Mouse (Mus musculus) stomach, postnatal 0 days (tissue): ENCODE data around the gene Tpi1. TPM values are rescaled to one million over a fixed set of nuclear protein-coding genes. Genes with fewer than 3 reads are reported as not detected.
A peak's percentile ranks its signal among the peaks of the same experiment; 100 is the strongest.

Source experiments
- ATAC-seq: fragments of 200-750 bp; cut with Nextera tagmentation; 2 replicates; pipeline ENCODE4 v1.8.0; 2017; ENCODE audit not compliant: low FRiP score, low TSS enrichment
- DNase-seq: peaks from one replicate; pipeline ENCODE4 v3.0.0-alpha.2; 2016; ENCODE audit warnings: low spot score
- H3K27ac ChIP-seq: fragments of 300-500 bp; sonication (generic); replicated peaks from 2 replicates; pipeline ENCODE4 v1.5.1; 2014; ENCODE audit warnings: mild to moderate bottlenecking, control low read depth
- H3K27me3 ChIP-seq: fragments of 300-500 bp; sonication (generic); 2 replicates; pipeline ENCODE4 v1.6.1; 2014; ENCODE audit warnings: low read length; ENCODE audit not compliant: control insufficient read depth, insufficient read depth
- H3K36me3 ChIP-seq: fragments of 300-500 bp; sonication (generic); 2 replicates; pipeline ENCODE4 v1.6.1; 2014; ENCODE audit warnings: low read length, mixed read lengths; ENCODE audit not compliant: control insufficient read depth, insufficient read depth
- H3K4me1 ChIP-seq: fragments of 300-500 bp; sonication (generic); replicated peaks from 2 replicates; pipeline ENCODE4 v1.6.1; 2014; ENCODE audit warnings: antibody characterized with exemption; ENCODE audit not compliant: control insufficient read depth, insufficient read depth
- H3K4me2 ChIP-seq: fragments of 300-500 bp; sonication (generic); replicated peaks from 2 replicates; pipeline ENCODE4 v1.6.1; 2014; ENCODE audit warnings: low read depth, mild to moderate bottlenecking, control low read depth, moderate library complexity
- H3K4me3 ChIP-seq: fragments of 300-500 bp; sonication (generic); 2 replicates; pipeline ENCODE4 v1.5.1; 2014; ENCODE audit warnings: low read depth, low read length, control low read depth
- H3K9ac ChIP-seq: fragments of 300-500 bp; sonication (generic); 2 replicates; pipeline ENCODE4 v1.6.1; 2014; ENCODE audit warnings: mild to moderate bottlenecking, low read length, control low read depth, mixed read lengths
- H3K9me3 ChIP-seq: fragments of 300-500 bp; sonication (generic); 2 replicates; pipeline ENCODE4 v1.6.1; 2016; ENCODE audit warnings: low read length; ENCODE audit not compliant: control insufficient read depth
- CTCF ChIP-seq: IDR thresholded peaks from 2 replicates; pipeline ENCODE4 v1.5.1; 2016; ENCODE audit warnings: antibody characterized with exemption, low read depth, mild to moderate bottlenecking, moderate library complexity
- EP300 ChIP-seq: optimal IDR thresholded peaks from 2 replicates; pipeline ENCODE3; 2016; ENCODE audit warnings: antibody characterized with exemption
- WGBS: fragments of 180-500 bp; shearing (Covaris S2); extraction: QIAGEN DNeasy Blood & Tissue Kit; methylation state at CpG from one replicate; pipeline ENCODE4 v1.1.7; 2014; 5-methylcytosine and 5-hydroxymethylcytosine counted together
- polyA plus RNA-seq: library from polyadenylated mRNA; unstranded; fragments of >200 nt; fragmentation: Nextera tagmentation; extraction: Ambion mirVana; gene quantifications from 2 replicates; pipeline ENCODE4 v1.2.1, GENCODE M21; 2015

The Tpi1 gene
- polyA plus RNA-seq: 463 and 465 TPM in 2 replicates

DNA sequence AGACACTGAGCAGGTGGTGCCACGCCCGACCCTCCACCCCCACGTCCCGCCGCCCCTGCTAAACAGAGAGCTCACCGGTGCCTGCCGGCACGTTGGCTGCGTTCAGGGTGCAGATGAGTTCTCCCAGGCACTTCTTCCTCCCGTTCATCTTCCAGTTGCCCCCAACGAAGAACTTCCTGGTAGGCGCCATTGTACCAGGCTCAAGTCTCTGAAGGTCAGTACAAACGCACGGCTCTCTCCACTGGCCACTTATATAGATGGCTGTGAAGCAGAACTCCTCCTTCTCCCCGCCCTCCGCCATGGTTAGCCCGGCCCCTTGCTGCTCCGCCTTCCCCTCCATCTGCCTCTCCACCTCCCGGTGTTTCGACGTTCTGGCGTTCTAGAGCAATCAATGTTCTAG, at the start of gene Tpi1:
Gene Tpi1, minus strand, starts transcription at position 364 of the 400 bp plus-strand sequence.
- TF ChIP-seq CTCF (peak; percentile 21; the same call in 1 of the 2 replicates), EP300 (no peak)
- peak within 1 kb of the TSS; percentile 59 for H3K4me3 ChIP-seq
- ATAC-seq: peak; percentile 90

DNA sequence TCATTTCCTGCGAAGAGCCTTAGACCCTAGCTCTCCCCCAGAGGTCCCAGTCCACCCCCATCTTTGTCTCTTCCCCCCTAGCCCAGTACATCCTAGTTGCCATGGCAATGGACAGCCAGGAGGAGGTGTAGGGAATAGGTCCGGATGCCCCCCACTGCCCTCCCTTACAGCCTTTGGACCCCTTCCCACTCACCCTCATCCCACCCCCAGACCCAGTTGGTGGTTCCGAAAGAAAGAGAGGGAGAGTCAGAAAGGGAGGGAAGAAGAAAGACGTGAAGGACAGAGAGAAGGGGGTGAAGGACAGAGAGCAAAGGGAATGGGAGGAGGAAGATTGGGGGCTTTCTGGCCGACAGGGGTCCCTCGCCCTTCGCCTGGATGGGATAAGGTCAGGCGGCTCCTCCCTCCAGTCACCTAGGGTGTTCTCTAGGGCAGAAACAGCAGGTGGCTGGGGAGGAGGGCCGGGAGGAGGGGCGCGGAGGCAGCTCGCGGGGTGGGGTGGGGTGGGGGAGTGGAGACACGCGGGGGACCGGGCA, 49.1 kb upstream of the Tpi1 start:
- H3K36me3 ChIP-seq: no peaks in the 10 kb centered on the region

More for the DNA sequence above, at the start of gene Tpi1:
- peak within 1 kb of the TSS; percentile 66 for H3K9ac ChIP-seq
- H3K36me3 ChIP-seq: peaks cover 31% of the 10 kb centered on the region
- no peaks in the 10 kb centered on the region for H3K9me3 ChIP-seq
- peaks cover 4% of the 10 kb centered on the region for H3K4me1 ChIP-seq
- WGBS: under 1% methylated on average over 22 of the region's 22 CpGs
- H3K27me3 ChIP-seq: no peaks in the 10 kb centered on the region
- H3K4me2 ChIP-seq: peak within 1 kb of the TSS; percentile 64
- peak; percentile 94 for DNase-seq
- H3K27ac ChIP-seq: peak within 1 kb of the TSS; percentile 85

GRCm38 (mm10) chr6:124862406-124863124, 48.5 kb upstream of the Tpi1 start:
- Histone ChIP-seq H3K4me2 (peak overlapping the region; percentile 93), H3K36me3 (no peaks in the 10 kb centered on the region), H3K9me3 (no peaks in the 10 kb centered on the region), H3K27me3 (no peaks in the 10 kb centered on the region; the same call in 1 of the 2 replicates), H3K27ac (no peak overlapping the region), H3K4me3 (no peak overlapping the region), H3K4me1 (no peaks in the 10 kb centered on the region), H3K9ac (no peak overlapping the region)
- TF ChIP-seq CTCF: no peak
- no peak for TF ChIP-seq EP300
- ATAC-seq (no peak), DNase-seq (no peak)
- 16% methylated on average over 8 of the region's 8 CpGs for WGBS

More for the DNA sequence above, 49.1 kb upstream of the Tpi1 start:
- ATAC-seq (no peak; the same call in 1 of the 2 replicates), DNase-seq (no peak)
- Histone ChIP-seq H3K4me1 (no peaks in the 10 kb centered on the region), H3K9me3 (no peaks in the 10 kb centered on the region), H3K27ac (no peak overlapping the region), H3K27me3 (no peaks in the 10 kb centered on the region; the same call in 1 of the 2 replicates), H3K4me2 (peak overlapping the region; percentile 93), H3K9ac (peak overlapping the region; percentile 64; the same call in 1 of the 2 replicates), H3K4me3 (peak overlapping the region; percentile 45)
- TF ChIP-seq EP300 (no peak), CTCF (no peak)
- 0% methylated on average over 6 of the region's 16 CpGs for WGBS

- TF ChIP-seq EP300: no peak
- DNase-seq (no peak), ATAC-seq (no peak)
- H3K36me3 ChIP-seq: no peaks in the 10 kb centered on the region
- H3K27me3 ChIP-seq: no peaks in the 10 kb centered on the region; the same call in 1 of the 2 replicates
- WGBS: 53% methylated on average over 3 of the region's 3 CpGs
- no peaks in the 10 kb centered on the region for H3K4me1 ChIP-seq
- no peak overlapping the region for H3K9ac ChIP-seq
- H3K27ac ChIP-seq: no peak overlapping the region
- H3K4me3 ChIP-seq: no peak overlapping the region
- H3K4me2 ChIP-seq: no peak overlapping the region
- no peaks in the 10 kb centered on the region for H3K9me3 ChIP-seq
Measured at GRCm38 (mm10) chr6:124861802-124862201, 47.7 kb upstream of the Tpi1 start.

GRCm38 (mm10) chr6:124861266-124861665, 47.2 kb upstream of the Tpi1 start:
- ATAC-seq (no peak), DNase-seq (no peak)
- Histone ChIP-seq H3K27ac (no peak overlapping the region), H3K4me2 (no peak overlapping the region), H3K4me3 (no peak overlapping the region), H3K9me3 (no peaks in the 10 kb centered on the region), H3K4me1 (no peaks in the 10 kb centered on the region), H3K9ac (no peak overlapping the region), H3K36me3 (no peaks in the 10 kb centered on the region), H3K27me3 (no peaks in the 10 kb centered on the region; the same call in 1 of the 2 replicates)
- no peak for TF ChIP-seq EP300
- TF ChIP-seq CTCF: no peak
- WGBS: 85% methylated on average over 19 of the region's 19 CpGs

GRCm38 (mm10) chr6:124860511-124860910, 46.4 kb upstream of the Tpi1 start:
- Histone ChIP-seq H3K4me2 (no peak overlapping the region), H3K4me3 (no peak overlapping the region), H3K27ac (no peak overlapping the region), H3K9me3 (no peaks in the 10 kb centered on the region), H3K9ac (no peak overlapping the region), H3K36me3 (no peaks in the 10 kb centered on the region), H3K4me1 (no peaks in the 10 kb centered on the region), H3K27me3 (no peaks in the 10 kb centered on the region; the same call in 1 of the 2 replicates)
- WGBS: 84% methylated on average over 9 of the region's 9 CpGs
- DNase-seq: no peak
- TF ChIP-seq CTCF: no peak
- TF ChIP-seq EP300: no peak
- ATAC-seq: no peak
